Mouse (Mus musculus): ENCODE data around the gene Olfr734. TPM values are rescaled to one million over a fixed set of nuclear protein-coding genes. Genes with fewer than 3 reads are reported as not detected.

The Olfr734 gene
- polyA plus RNA-seq (2012; rRNA removed) = not detected in 2 replicates

DNA sequence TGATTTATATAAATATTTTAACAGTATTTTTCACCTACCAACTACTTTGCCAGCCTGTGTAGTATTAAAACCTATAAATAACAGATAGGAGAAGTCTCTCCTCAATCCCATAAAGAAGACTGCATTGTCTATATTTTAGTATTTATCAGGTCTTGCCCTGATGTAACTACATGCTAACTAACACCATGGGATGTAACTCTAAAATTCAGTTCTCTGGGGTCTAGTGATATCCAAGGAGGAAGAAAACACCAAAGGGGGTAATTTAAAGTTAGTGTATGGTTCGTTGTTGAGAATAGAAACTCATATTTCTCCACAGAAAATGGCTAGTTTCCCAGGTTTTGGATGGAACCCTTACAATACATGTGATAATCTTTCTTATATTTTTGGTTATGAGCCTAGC, at the start of gene Olfr734:
Gene Olfr734, minus strand, starts transcription at position 101 of the 400 bp plus-strand sequence.

DNA sequence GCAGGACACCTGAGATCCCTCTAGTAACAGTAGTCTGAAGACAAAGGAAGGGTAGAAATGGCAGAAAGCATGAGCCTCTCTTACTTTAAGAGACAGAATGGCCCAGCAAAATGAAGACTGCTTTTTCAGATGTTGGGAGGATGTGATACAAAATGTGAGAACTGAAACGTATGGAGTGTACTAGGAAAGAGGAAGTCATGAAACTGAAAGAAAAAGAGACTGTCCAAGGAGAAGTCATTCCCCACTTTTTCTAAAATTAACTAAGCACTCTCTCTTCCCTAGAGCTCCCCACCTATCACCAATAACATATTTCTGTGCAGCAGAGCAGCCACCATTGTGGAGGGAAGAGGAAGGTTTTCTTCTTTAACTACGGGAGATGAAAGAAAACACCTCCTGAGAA, 31.0 kb upstream of the Olfr734 start, which contains the start of gene Tlr11:
Gene Tlr11, plus strand, starts transcription at position 322 of the 400 bp plus-strand sequence.

DNA sequence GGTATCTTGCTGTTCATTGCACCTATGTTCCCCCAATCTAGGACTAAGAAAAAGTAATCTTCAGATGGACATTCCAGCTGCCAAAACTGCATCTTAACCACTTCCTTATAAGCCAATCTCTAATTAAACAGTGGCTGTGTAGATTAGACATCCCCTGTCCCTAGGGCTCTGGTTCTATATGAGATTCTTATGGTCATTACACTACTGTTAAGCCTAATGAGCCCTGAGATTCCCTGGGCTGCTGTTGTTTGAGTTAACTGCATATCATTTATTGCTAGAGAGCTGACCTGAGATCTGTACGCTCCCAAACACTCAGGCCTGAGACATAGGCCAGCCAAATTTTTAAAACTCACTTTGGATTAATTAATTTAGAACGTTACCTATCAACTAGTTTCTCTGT, 22.2 kb upstream of the Olfr734 start, which contains the start of gene Olfr735:
Gene Olfr735, minus strand, starts transcription at position 77 of the 400 bp plus-strand sequence.

DNA sequence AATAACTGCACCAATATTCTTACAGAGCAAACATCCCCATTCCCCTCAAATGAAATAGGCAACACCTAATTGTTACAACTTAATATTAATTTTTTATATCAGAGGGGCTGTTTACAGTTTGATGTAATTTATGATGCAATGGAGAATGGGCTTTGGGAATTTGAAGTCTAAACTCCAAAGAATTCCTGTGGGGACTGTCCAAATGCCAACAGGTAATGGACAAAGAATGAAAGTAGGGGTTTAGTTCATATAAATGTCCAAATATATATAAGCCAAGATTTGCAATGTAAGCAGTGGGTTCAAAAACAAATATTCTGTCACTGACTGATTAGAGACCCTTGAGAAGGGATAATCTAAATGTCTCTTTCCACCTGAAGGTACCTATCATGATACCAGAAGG, 25.1 kb downstream of the Olfr734 start, which contains the start of gene Olfr733:
Gene Olfr733, minus strand, starts transcription at position 101 of the 400 bp plus-strand sequence.

DNA sequence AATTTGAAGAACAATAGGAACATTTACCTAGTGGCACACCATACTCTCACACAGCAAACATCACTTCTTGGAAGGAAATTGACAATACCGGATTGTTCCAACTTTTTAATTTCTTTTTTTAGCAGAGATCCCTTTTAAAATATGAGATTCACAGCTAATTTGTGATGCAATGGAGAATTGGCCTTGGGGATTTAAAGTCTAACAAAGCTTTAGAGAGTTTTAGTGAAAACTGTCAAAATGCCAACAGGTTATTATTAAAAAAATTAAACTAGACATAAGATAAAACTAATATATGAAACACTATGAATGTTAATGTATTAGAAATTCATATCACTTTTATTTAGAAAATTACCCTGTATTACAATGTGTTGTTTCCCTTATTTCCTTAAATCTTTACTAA, 42.5 kb downstream of the Olfr734 start, which contains the start of gene Olfr732:
Gene Olfr732, minus strand, starts transcription at position 101 of the 400 bp plus-strand sequence.

Other genes starting within 250 kb of the Olfr734 start
- gene Olfr726, start 235.8 kb downstream of the Olfr734 start, polyA plus RNA-seq (2012; rRNA removed) = not detected in 2 replicates
- not detected in 2 replicates for gene Olfr727, start 203.6 kb downstream of the Olfr734 start, polyA plus RNA-seq (2012; rRNA removed)
- gene Olfr728, start 184.1 kb downstream of the Olfr734 start, polyA plus RNA-seq (2012; rRNA removed) = not detected in 2 replicates
- gene Olfr729, start 173.9 kb downstream of the Olfr734 start, polyA plus RNA-seq (2012; rRNA removed) = not detected in 2 replicates
- gene Olfr730, start 138.6 kb downstream of the Olfr734 start, polyA plus RNA-seq (2012; rRNA removed) = not detected in 2 replicates
- gene Olfr731, start 84.9 kb downstream of the Olfr734 start, polyA plus RNA-seq (2012; rRNA removed) = not detected in 2 replicates
- gene Olfr732, start 42.6 kb downstream of the Olfr734 start, polyA plus RNA-seq (2012; rRNA removed) = not detected in 2 replicates
- not detected in 2 replicates for gene Olfr733, start 25.2 kb downstream of the Olfr734 start, polyA plus RNA-seq (2012; rRNA removed)
- gene Olfr735, start 22.1 kb upstream of the Olfr734 start, polyA plus RNA-seq (2012; rRNA removed) = not detected in 2 replicates
- gene Tlr11, start 31.2 kb upstream of the Olfr734 start, polyA plus RNA-seq (2012; rRNA removed) = not detected in 2 replicates
- gene Olfr736, start 54.4 kb upstream of the Olfr734 start, polyA plus RNA-seq (2012; rRNA removed) = not detected in 2 replicates
- not detected in 2 replicates for gene Olfr738, start 80.8 kb upstream of the Olfr734 start, polyA plus RNA-seq (2012; rRNA removed)
- not detected in 2 replicates for gene Olfr739, start 91.9 kb upstream of the Olfr734 start, polyA plus RNA-seq (2012; rRNA removed)
- not detected in 2 replicates for gene Olfr740, start 118.8 kb upstream of the Olfr734 start, polyA plus RNA-seq (2012; rRNA removed)
- gene Olfr741, start 146.0 kb upstream of the Olfr734 start, polyA plus RNA-seq (2012; rRNA removed) = not detected in 2 replicates
- gene Olfr742, start 176.8 kb upstream of the Olfr734 start, polyA plus RNA-seq (2012; rRNA removed) = not detected in 2 replicates
- gene Olfr743, start 195.1 kb upstream of the Olfr734 start, polyA plus RNA-seq (2012; rRNA removed) = not detected in 2 replicates

Measured in central nervous system, embryonic 14 days (tissue).